Mouse (Mus musculus) cerebellum, postnatal 36 days (tissue): ENCODE measurements at regions not wholly inside any gene's neighbourhood (a gene's known extent, or its start where the extent isn't known, plus 50 kb on each side); places are given as distances from the start of the nearest gene placed in this dataset.
"Not testable (repeated sequence)": the region's sequence is repeated elsewhere in the genome, so short reads cannot be mapped to it uniquely, and the experiment has no call there.

Source experiments
- DNase-seq, 2 experiments: peaks; one replicate each; pipeline ENCODE4 v3.0.0; 2021 to 2022; ENCODE audit warnings: mixed read lengths in 2 of 2

- DNase-seq: not testable (repeated sequence)
Measured at GRCm38 (mm10) chr11:12913401-12913800, 448.6 kb upstream of the Cobl start.

- DNase-seq: no peak
Measured at GRCm38 (mm10) chr11:12873712-12874111, 409.0 kb upstream of the Cobl start.

GRCm38 (mm10) chr11:12872802-12873201 is 408.0 kb upstream of the Cobl start:
- DNase-seq: no peak

- no peak for DNase-seq
Measured at GRCm38 (mm10) chr11:12872399-12872798, 407.6 kb upstream of the Cobl start.

- DNase-seq: no peak
Measured at GRCm38 (mm10) chr11:12867541-12867940, 402.8 kb upstream of the Cobl start.

GRCm38 (mm10) chr11:12865034-12865620 is 400.4 kb upstream of the Cobl start:
- DNase-seq: no peak

- DNase-seq: no peak
Measured at GRCm38 (mm10) chr11:12859344-12859930, 394.7 kb upstream of the Cobl start.

- no peak for DNase-seq
Measured at GRCm38 (mm10) chr11:12858274-12858884, 393.6 kb upstream of the Cobl start.

GRCm38 (mm10) chr11:12857358-12858199 is 392.8 kb upstream of the Cobl start:
- no peak for DNase-seq

GRCm38 (mm10) chr11:12847793-12848192 is 383.0 kb upstream of the Cobl start:
- no peak for DNase-seq

- DNase-seq: no peak
Measured at GRCm38 (mm10) chr11:12843631-12844423, 379.1 kb upstream of the Cobl start.

- no peak for DNase-seq
Measured at GRCm38 (mm10) chr11:12841393-12841792, 376.6 kb upstream of the Cobl start.

- no peak for DNase-seq
Measured at GRCm38 (mm10) chr11:12837920-12838319, 373.2 kb upstream of the Cobl start.

GRCm38 (mm10) chr11:12837387-12837786 is 372.6 kb upstream of the Cobl start:
- DNase-seq: no peak

GRCm38 (mm10) chr11:12836387-12836786 is 371.6 kb upstream of the Cobl start:
- no peak for DNase-seq

GRCm38 (mm10) chr11:12812021-12812420 is 347.3 kb upstream of the Cobl start:
- no peak for DNase-seq

GRCm38 (mm10) chr11:12810949-12811881 is 346.5 kb upstream of the Cobl start:
- DNase-seq: peak; percentile 16 to 17
